Mouse (Mus musculus): Measurements from ENCODE around the gene Ispd.

DNA sequence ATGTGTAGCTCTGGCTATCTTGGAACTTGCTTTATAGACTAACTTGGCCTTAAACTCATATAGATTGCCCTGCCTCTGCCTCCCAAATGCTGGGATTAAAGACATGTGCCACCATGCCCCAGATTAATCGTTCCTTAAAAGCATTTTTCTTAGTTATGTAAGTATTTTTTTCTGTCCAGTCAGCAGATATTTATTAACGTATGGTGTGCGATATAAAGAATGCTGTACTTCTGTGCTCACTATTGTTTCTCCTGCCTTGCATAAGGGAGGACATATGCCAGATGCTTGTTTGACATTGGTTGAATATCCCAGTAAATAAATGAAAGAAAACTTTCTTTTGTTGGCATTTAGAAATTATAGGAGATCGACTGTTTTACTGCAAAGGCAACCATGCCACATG lies 5.7 kb downstream of the Ispd start:
- no peak for TF ChIP-seq CTCF (IDR thresholded peaks at IDR 0.05; ENCODE audit: borderline replicate concordance, extremely low read depth, insufficient read depth, insufficient read length)
- TF ChIP-seq POLR2A (IDR thresholded peaks at IDR 0.05; ENCODE audit: borderline replicate concordance, extremely low read depth, insufficient read depth, insufficient read length, poor library complexity, severe bottlenecking): no peak

All from brain, embryonic 14.5 days (tissue).